Mouse (Mus musculus) cortical plate, adult 2 months (tissue): ENCODE measurements around the gene Atp6v0d1.

Experiments
- CTCF ChIP-seq: fragments of 200-500 bp; IDR thresholded peaks from 2 replicates; pipeline ENCODE4 v1.5.1; 2011; ENCODE audit warnings: mild to moderate bottlenecking, control low read depth, low read length; ENCODE audit not compliant: insufficient read depth; ENCODE audit errors: extremely low read depth
- POLR2A ChIP-seq: fragments of 200-500 bp; IDR thresholded peaks from 2 replicates; pipeline ENCODE4 v1.6.1; 2011; ENCODE audit warnings: mild to moderate bottlenecking, low read length, control low read depth; ENCODE audit not compliant: insufficient read depth; ENCODE audit errors: extremely low read depth

- TF ChIP-seq POLR2A (no peak), CTCF (no peak)
These were observed 26.9 kb downstream of the Atp6v0d1 start for GRCm38 (mm10) chr8:105538940-105539339.
